Mouse (Mus musculus) erythroblast, embryonic 14.5 days (primary cell): ENCODE data around the gene Hnrnpa0.

ENCODE experiments used
- GATA1 ChIP-seq: IDR thresholded peaks from 2 replicates; pipeline ENCODE4 v1.6.1; 2012; ENCODE audit warnings: low read length, inconsistent platforms, mixed read lengths
- TAL1 ChIP-seq: IDR thresholded peaks from 3 replicates; pipeline ENCODE4 v1.6.1; 2012; ENCODE audit warnings: low read length, inconsistent platforms, mixed read lengths

DNA sequence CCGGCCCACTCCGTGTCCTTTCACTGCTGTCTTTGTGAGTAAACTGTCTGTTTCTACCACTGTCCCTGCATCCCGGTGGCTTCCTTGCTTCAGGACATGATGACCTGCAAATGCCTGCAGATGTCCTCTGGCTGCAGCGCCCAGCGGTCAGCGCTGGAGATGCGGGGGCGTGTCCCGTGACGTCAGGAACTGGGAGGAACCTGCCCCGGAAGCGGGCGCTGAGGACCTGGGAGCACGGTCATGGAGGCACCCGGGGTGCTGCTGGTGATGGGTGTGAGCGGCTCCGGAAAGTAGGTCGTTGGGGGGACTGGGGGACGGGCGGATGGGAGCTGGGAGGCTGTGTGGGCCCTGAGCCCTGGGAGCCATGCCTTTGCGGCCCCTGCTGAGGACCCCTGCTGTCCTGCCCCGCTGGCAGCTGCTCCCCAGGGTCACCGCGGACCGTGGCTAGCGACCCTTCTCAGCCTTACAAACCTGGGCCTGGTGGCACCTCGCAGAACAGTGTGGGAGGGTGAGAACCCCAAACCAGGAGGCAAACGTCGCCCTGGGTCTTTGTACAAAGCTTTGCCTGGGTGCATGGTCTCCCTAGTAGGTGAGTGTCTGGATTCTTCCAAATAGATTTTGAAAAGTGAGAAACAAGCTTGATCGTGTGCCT lies 29.2 kb upstream of the Hnrnpa0 start, which contains the start of gene Idnk:
- no peak for TF ChIP-seq GATA1
- TF ChIP-seq TAL1, result no peak
